Mouse (Mus musculus) hindbrain, postnatal 0 days (tissue): ENCODE measurements around the gene Neurod2. TPM values are rescaled to one million over a fixed set of nuclear protein-coding genes. Genes with fewer than 3 reads are reported as not detected.

Experiments used
- ATAC-seq: fragments of 200-750 bp; cut with Nextera tagmentation; 2 replicates; pipeline ENCODE4 v1.8.0; 2017; ENCODE audit warnings: mild to moderate bottlenecking, moderate TSS enrichment, moderate library complexity
- DNase-seq: peaks from one replicate; pipeline ENCODE4 v3.0.0-alpha.2; 2015; ENCODE audit warnings: low spot score
- H3K27ac ChIP-seq: fragments of 300-500 bp; sonication (generic); 2 replicates; pipeline ENCODE4 v1.5.1; 2014; ENCODE audit warnings: mild to moderate bottlenecking
- H3K27me3 ChIP-seq: fragments of 300-500 bp; sonication (generic); 2 replicates; pipeline ENCODE4 v1.6.1; 2014; ENCODE audit warnings: low read length, mixed read lengths; ENCODE audit not compliant: insufficient read depth
- H3K36me3 ChIP-seq: fragments of 300-500 bp; sonication (generic); 2 replicates; pipeline ENCODE4 v1.6.1; 2014; ENCODE audit warnings: low read length, mixed read lengths; ENCODE audit not compliant: insufficient read depth
- H3K4me1 ChIP-seq: fragments of 300-500 bp; sonication (generic); 2 replicates; pipeline ENCODE4 v1.6.1; 2014; ENCODE audit warnings: antibody characterized with exemption, low read length, mixed read lengths; ENCODE audit not compliant: insufficient read depth
- H3K4me2 ChIP-seq: fragments of 300-500 bp; sonication (generic); 2 replicates; pipeline ENCODE4 v1.6.1; 2014; ENCODE audit warnings: low read depth, mild to moderate bottlenecking, low read length, moderate library complexity, mixed read lengths
- H3K4me3 ChIP-seq: fragments of 300-500 bp; sonication (generic); 2 replicates; pipeline ENCODE4 v1.5.1; 2014; ENCODE audit warnings: low read length
- H3K9ac ChIP-seq: fragments of 300-500 bp; sonication (generic); replicated peaks from 2 replicates; pipeline ENCODE4 v1.6.1; 2014; ENCODE audit warnings: mild to moderate bottlenecking, low read length, moderate library complexity, mixed read lengths
- H3K9me3 ChIP-seq: fragments of 300-500 bp; sonication (generic); 2 replicates; pipeline ENCODE4 v1.6.1; 2016; ENCODE audit warnings: low read length, mixed read lengths
- CTCF ChIP-seq: IDR thresholded peaks from 2 replicates; pipeline ENCODE4 v1.5.1; 2016; ENCODE audit warnings: antibody characterized with exemption, control low read depth, low read depth
- WGBS: fragments of 180-500 bp; shearing (Covaris S2); extraction: QIAGEN DNeasy Blood & Tissue Kit; methylation state at CpG from one replicate; pipeline ENCODE4 v1.1.7; 2014; 5-methylcytosine and 5-hydroxymethylcytosine counted together
- polyA plus RNA-seq: library from polyadenylated mRNA; unstranded; fragments of >200 nt; fragmentation: Nextera tagmentation; extraction: Ambion mirVana; gene quantifications from 2 replicates; pipeline ENCODE4 v1.2.1, GENCODE M21; 2015
- total RNA-seq: library from RNA; depleted of rRNA; stranded (reverse); fragments of >200 nt; gene quantifications from 2 replicates; pipeline ENCODE4 v1.2.3, GENCODE M21; 2014

The Neurod2 gene
- total and polyA plus RNA-seq, 2 experiments from 2014 or later = 30.7 to 87.0 TPM

DNA sequence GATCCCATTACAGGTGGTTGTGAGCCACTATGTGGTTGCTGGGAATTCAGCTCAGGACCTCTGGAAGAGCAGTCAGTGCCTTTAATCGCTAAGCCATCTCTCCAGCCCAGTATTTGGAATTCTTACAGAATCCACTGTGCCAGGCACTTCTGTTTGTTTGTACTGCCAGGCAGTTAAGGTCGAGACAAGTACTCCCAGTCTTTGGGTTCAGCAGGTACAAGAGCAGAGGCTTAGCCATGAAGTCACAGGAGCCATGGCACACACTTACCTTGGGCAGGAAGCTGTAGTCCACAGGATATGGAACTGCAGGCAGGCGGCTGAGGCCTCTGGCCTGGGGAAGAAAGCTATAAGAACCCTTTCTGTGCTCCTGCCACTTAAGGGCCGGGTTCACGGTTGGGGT lies 34.4 kb upstream of the Neurod2 start:
- no peak overlapping the region for H3K4me2 ChIP-seq
- no peak for ATAC-seq

GRCm38 (mm10) chr11:98360866-98361521 lies 31.5 kb upstream of the Neurod2 start:
- no peak for TF ChIP-seq CTCF
- H3K27ac ChIP-seq = peak overlapping the region; percentile 64
- H3K4me3 ChIP-seq = no peak overlapping the region
- no peaks in the 10 kb centered on the region for H3K9me3 ChIP-seq
- DNase-seq (peak; percentile 47), ATAC-seq (peak; percentile 41)
- no peaks in the 10 kb centered on the region for H3K36me3 ChIP-seq
- no peak overlapping the region for H3K4me2 ChIP-seq
- no peaks in the 10 kb centered on the region for H3K27me3 ChIP-seq
- peaks cover 7% of the 10 kb centered on the region for H3K4me1 ChIP-seq
- peak overlapping the region; percentile 33; the same call in 1 of the 2 replicates for H3K9ac ChIP-seq
- WGBS = 22% methylated on average over 9 of the region's 9 CpGs

More for the DNA sequence above, 34.4 kb upstream of the Neurod2 start:
- DNase-seq = no peak
- H3K9ac ChIP-seq = no peak overlapping the region
- TF ChIP-seq CTCF = no peak
- H3K4me3 ChIP-seq = no peak overlapping the region
- H3K27me3 ChIP-seq = no peaks in the 10 kb centered on the region
- WGBS = 84% methylated on average over 5 of the region's 5 CpGs
- no peaks in the 10 kb centered on the region for H3K9me3 ChIP-seq
- no peak overlapping the region for H3K27ac ChIP-seq
- no peaks in the 10 kb centered on the region for H3K36me3 ChIP-seq
- H3K4me1 ChIP-seq = peaks cover 7% of the 10 kb centered on the region

DNA sequence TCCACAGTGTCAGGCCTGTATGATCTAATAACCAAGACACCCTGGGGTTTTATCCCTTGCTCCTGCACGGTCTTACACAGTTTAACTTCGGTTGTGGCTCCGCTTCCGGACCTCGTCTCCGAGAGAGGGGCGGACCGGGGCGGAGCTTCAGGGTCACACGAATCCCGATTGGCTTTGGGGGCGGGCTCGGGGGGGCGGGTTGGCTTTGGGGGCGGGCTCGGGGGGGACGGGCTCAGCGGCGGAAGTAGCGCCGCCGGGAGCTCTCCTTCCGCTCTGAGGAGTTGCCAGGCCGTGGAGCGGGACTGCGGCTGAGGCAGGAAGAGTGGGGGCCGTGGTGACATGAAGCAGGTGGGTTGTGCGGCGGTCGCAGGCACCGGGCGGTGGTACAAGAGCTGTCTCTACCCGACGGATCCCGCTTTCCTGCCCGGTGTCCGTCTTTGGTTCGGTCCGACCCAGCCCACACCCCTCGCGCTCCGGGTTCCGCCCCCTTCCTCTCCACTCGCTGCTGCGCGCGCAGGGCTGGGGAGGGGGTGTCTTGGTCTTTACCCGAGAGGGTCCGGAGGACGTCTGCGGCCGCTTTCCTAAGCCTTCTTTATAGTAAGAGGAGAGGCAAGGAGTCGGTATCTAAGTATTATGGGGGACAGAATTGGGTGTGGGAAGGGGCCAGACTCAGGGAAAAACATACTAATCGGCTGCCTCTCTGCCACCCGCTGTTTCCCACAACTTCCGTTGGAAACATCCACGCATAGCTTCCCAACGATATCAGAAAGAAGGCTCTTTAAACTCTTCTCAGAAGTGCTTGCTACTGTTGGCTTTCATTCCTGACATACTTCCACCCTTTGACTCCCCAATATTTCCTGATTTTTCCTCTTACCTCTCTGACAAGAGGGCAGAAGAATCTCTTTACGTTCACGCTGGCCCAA lies 29.0 kb upstream of the Neurod2 start, which contains the start of gene Stard3:
Gene Stard3 (plus strand): TSS at position 208 of the 923 bp plus-strand sequence.
- WGBS = under 1% methylated on average over 57 of the region's 60 CpGs
- peak within 1 kb of the TSS; percentile 63 for H3K9ac ChIP-seq
- DNase-seq = peak; percentile 95
- peak; percentile 92 for ATAC-seq
- H3K27ac ChIP-seq = peak within 1 kb of the TSS; percentile 91
- no peaks in the 10 kb centered on the region for H3K36me3 ChIP-seq
- H3K27me3 ChIP-seq = no peaks in the 10 kb centered on the region
- no peak for TF ChIP-seq CTCF
- H3K4me1 ChIP-seq = peaks cover 7% of the 10 kb centered on the region
- H3K4me2 ChIP-seq = peak within 1 kb of the TSS; percentile 86
- H3K4me3 ChIP-seq = peak within 1 kb of the TSS; percentile 71
- H3K9me3 ChIP-seq = no peaks in the 10 kb centered on the region

- Histone ChIP-seq H3K4me2 (peak overlapping the region; percentile 86), H3K9ac (0 out of 2 replicates have a peak overlapping the region, but pooled peaks have one; percentile 18), H3K27me3 (0 out of 2 replicates have a peak, but pooled peaks cover 5% of the 10 kb centered on the region), H3K4me1 (peaks cover 7% of the 10 kb centered on the region), H3K27ac (peak overlapping the region; percentile 91), H3K9me3 (no peaks in the 10 kb centered on the region), H3K4me3 (peak overlapping the region; percentile 71), H3K36me3 (no peaks in the 10 kb centered on the region)
- TF ChIP-seq CTCF = no peak
- no peak for DNase-seq
- ATAC-seq = no peak
- 12% methylated on average over 13 of the region's 13 CpGs for WGBS
Measured at GRCm38 (mm10) chr11:98357396-98358160, 28.1 kb upstream of the Neurod2 start.

DNA sequence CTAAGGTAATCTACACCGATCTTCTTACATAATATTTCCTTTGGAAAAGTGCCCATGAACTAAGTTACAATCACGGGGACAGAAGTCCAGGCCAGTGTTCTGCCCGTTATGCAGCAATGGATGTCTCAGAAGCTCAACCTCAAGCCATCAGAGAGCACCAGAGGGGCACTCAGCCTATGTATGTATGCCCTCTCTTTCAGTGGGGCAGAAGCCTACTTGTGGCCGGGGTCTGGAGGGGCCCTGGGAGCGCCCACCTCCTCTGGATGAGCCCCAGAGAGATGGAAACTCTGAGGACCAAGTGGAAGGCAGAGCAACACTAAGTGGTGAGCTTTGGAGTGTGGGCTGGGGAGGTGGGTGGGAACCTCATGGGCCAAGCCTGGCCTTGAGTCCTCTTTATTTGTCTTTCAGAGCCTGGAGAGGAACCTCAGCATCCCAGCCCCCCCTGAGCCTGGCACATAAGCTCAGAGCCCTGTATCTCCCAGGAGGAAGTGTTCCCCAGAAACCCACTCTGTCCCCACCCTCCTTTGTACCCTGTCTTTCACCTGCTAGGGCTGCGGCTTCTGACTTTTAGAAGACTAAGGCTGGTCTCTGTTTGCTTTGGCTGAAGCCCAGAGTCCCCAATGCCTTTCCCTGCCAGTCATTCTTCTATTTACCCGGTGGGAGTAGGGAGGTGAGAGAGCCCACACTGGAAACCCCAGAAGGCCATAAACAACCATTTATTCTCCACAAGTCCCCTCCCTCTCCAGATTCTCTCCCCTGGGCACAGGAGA lies 27.4 kb upstream of the Neurod2 start:
- no peak for TF ChIP-seq CTCF
- Histone ChIP-seq H3K9ac (no peak overlapping the region), H3K4me2 (no peak overlapping the region), H3K4me3 (no peak overlapping the region), H3K36me3 (no peaks in the 10 kb centered on the region), H3K9me3 (no peaks in the 10 kb centered on the region), H3K27ac (no peak overlapping the region), H3K27me3 (0 out of 2 replicates have a peak, but pooled peaks cover 5% of the 10 kb centered on the region), H3K4me1 (peaks cover 7% of the 10 kb centered on the region)
- no peak for DNase-seq
- no peak for ATAC-seq
- 77% methylated on average over 7 of the region's 7 CpGs for WGBS
